Mouse (Mus musculus) forebrain, embryonic 14.5 days (tissue): ENCODE results near the gene Gm20388. TPM values are rescaled to one million over a fixed set of nuclear protein-coding genes. Genes with fewer than 3 reads are reported as not detected.
A peak's percentile ranks its signal among the peaks of the same experiment; 100 is the strongest.

ENCODE experiments used
- ATAC-seq: fragments of 200-750 bp; cut with Nextera tagmentation; 2 replicates; pipeline ENCODE4 v1.8.0; 2017; ENCODE audit warnings: mild to moderate bottlenecking, moderate library complexity
- DNase-seq: peaks from one replicate; pipeline ENCODE4 v3.0.0-alpha.2; 2015; ENCODE audit warnings: low spot score
- H3K27ac ChIP-seq: fragments of 300-500 bp; sonication (generic); 2 replicates; pipeline ENCODE4 v1.5.1; 2014; ENCODE audit warnings: low read depth, mild to moderate bottlenecking, control low read depth, low read length, moderate library complexity
- H3K27me3 ChIP-seq: fragments of 300-500 bp; sonication (generic); replicated peaks from 2 replicates; pipeline ENCODE4 v1.6.1; 2014; ENCODE audit warnings: low read length, control low read depth, mixed read lengths; ENCODE audit not compliant: control insufficient read depth, insufficient read depth
- H3K36me3 ChIP-seq: fragments of 300-500 bp; sonication (generic); 2 replicates; pipeline ENCODE4 v1.6.1; 2014; ENCODE audit warnings: low read length, control low read depth; ENCODE audit not compliant: control insufficient read depth, insufficient read depth
- H3K4me1 ChIP-seq: fragments of 300-500 bp; sonication (generic); 2 replicates; pipeline ENCODE4 v1.6.1; 2014; ENCODE audit warnings: antibody characterized with exemption, low read length, control low read depth; ENCODE audit not compliant: control insufficient read depth, insufficient read depth
- H3K4me2 ChIP-seq: fragments of 300-500 bp; sonication (generic); 2 replicates; pipeline ENCODE4 v1.6.1; 2014; ENCODE audit warnings: mild to moderate bottlenecking, control low read depth, low read length
- H3K4me3 ChIP-seq: fragments of 300-500 bp; sonication (generic); 2 replicates; pipeline ENCODE4 v1.5.1; 2014; ENCODE audit warnings: low read depth, low read length, control low read depth
- H3K9ac ChIP-seq: fragments of 300-500 bp; sonication (generic); 2 replicates; pipeline ENCODE4 v1.6.1; 2014; ENCODE audit warnings: mild to moderate bottlenecking, low read length, control low read depth, moderate library complexity
- H3K9me3 ChIP-seq: fragments of 300-500 bp; sonication (generic); replicated peaks from 2 replicates; pipeline ENCODE4 v1.6.1; 2016; ENCODE audit warnings: low read length, control low read depth, mixed read lengths; ENCODE audit not compliant: control insufficient read depth
- WGBS: fragments of 180-500 bp; shearing (Covaris S2); extraction: QIAGEN DNeasy Blood & Tissue Kit; methylation state at CpG from one replicate; pipeline ENCODE4 v1.1.7; 2014; 5-methylcytosine and 5-hydroxymethylcytosine counted together
- polyA plus RNA-seq: library from polyadenylated mRNA; unstranded; fragments of >200 nt; fragmentation: Nextera tagmentation; extraction: Ambion mirVana; gene quantifications from 2 replicates; pipeline ENCODE4 v1.2.1, GENCODE M21; 2014

The Gm20388 gene
- polyA plus RNA-seq, 1 experiment from 2014 or later = 7.4 TPM

DNA sequence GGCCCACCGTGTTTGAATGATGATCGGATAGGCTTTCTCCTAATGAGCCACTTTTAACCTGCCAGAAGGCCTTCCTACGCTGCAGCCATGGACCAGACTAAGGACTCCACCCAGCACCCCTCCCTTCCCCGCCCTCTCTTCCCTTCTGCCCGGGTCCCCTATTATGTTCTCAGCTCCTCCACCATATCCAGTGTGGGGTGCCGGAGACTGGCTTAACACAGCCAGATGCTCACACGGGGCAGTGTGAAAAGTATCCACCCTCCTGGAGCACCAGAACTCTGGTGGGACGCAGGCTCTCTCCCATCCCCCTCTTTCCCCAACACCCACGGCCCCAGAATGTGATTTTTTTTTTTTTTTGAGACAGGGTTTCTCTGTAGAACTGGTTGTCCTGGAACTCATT is 2662.9 kb downstream of the Gm20388 start:
- DNase-seq (no peak), ATAC-seq (no peak)
- H3K4me3 ChIP-seq = no peak overlapping the region
- peaks cover 17% of the 10 kb centered on the region for H3K4me1 ChIP-seq
- H3K9me3 ChIP-seq = no peaks in the 10 kb centered on the region
- H3K27ac ChIP-seq = no peak overlapping the region
- H3K4me2 ChIP-seq = no peak overlapping the region
- no peak overlapping the region for H3K9ac ChIP-seq
- peaks cover 36% of the 10 kb centered on the region for H3K36me3 ChIP-seq
- WGBS = 43% methylated on average over 9 of the region's 9 CpGs
- no peaks in the 10 kb centered on the region for H3K27me3 ChIP-seq

DNA sequence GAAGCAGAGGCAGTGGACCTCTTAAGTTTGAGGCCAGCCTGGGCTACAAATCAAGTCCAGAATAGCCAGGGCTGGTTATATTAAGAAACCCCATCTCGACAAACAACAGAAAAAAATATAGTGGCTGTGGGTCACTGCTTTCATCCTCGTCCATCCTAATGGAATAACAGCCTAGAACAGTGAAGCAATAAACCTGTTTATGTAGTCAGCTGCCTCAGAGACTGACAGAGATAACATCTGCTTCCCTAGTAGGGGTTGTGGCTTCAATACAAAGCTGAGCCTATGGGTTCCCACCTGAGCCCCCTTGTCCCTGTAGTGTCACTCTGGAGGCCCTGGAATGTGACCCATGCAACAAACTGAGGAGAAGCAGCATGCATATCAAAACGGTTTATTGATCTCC is 2663.6 kb downstream of the Gm20388 start:
- Histone ChIP-seq H3K9me3 (no peaks in the 10 kb centered on the region), H3K9ac (no peak overlapping the region), H3K36me3 (peaks cover 36% of the 10 kb centered on the region), H3K4me1 (peaks cover 16% of the 10 kb centered on the region), H3K27me3 (no peaks in the 10 kb centered on the region), H3K4me3 (no peak overlapping the region), H3K4me2 (no peak overlapping the region), H3K27ac (no peak overlapping the region)
- WGBS = 70% methylated on average over 3 of the region's 3 CpGs
- DNase-seq (no peak), ATAC-seq (no peak)

DNA sequence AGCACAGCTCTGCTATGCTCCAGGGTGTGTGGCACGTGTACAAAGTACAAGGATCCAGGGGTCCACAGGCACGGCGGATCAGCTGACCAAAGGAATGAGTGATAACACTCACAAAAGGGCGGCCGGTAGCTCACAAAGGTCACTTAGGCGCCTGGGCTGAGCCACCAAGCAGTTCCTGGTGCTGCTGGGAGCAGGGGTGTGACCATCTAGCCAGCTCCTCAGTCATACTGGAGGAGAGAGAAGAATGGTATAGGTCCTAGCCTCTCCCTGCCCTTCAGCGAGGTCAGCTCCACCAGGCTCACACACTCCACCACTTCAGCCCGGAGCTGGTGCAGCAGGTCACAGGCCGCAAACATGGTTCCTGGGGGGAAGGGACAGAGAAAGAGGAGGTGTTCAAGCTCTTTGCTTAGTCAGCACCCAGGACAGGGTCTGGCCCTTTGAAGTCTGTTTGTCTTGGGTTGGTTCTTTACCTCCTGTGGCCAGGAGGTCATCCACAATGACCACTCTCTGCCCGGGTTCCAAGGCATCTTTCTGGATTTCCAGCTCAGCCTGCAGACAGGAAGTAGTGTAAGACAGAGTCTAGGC is 2664.1 kb downstream of the Gm20388 start:
- no peak overlapping the region for H3K4me3 ChIP-seq
- no peaks in the 10 kb centered on the region for H3K9me3 ChIP-seq
- no peak for ATAC-seq
- peaks cover 15% of the 10 kb centered on the region for H3K4me1 ChIP-seq
- H3K36me3 ChIP-seq = peaks cover 36% of the 10 kb centered on the region
- no peak for DNase-seq
- no peaks in the 10 kb centered on the region for H3K27me3 ChIP-seq
- no peak overlapping the region for H3K9ac ChIP-seq
- H3K27ac ChIP-seq = no peak overlapping the region
- WGBS = 63% methylated on average over 10 of the region's 10 CpGs
- H3K4me2 ChIP-seq = no peak overlapping the region

DNA sequence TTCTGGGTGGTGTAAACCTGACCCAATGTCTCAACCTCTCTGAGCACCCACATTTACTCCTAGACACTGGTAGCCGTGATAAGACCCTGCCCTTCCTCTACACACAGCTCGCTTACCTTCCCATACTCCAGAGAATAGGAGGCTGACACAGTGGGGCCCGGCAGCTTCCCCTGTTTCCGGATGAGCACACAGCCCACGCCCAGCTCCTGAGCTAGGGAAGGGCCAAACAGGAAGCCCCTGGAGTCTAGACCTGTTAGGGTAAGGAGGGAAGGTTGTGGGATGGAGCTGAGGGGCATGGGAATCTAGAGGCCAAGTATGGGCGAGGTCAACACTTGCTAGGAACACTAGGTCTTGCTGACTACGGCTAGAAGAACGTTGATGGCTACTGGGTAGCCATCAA is 2664.6 kb downstream of the Gm20388 start:
- DNase-seq (no peak), ATAC-seq (no peak)
- Histone ChIP-seq H3K4me2 (peak overlapping the region; percentile 83), H3K4me3 (no peak overlapping the region), H3K9ac (no peak overlapping the region), H3K36me3 (peaks cover 30% of the 10 kb centered on the region), H3K9me3 (no peaks in the 10 kb centered on the region), H3K27me3 (no peaks in the 10 kb centered on the region), H3K27ac (no peak overlapping the region), H3K4me1 (peaks cover 15% of the 10 kb centered on the region)
- WGBS = 83% methylated on average over 8 of the region's 8 CpGs

DNA sequence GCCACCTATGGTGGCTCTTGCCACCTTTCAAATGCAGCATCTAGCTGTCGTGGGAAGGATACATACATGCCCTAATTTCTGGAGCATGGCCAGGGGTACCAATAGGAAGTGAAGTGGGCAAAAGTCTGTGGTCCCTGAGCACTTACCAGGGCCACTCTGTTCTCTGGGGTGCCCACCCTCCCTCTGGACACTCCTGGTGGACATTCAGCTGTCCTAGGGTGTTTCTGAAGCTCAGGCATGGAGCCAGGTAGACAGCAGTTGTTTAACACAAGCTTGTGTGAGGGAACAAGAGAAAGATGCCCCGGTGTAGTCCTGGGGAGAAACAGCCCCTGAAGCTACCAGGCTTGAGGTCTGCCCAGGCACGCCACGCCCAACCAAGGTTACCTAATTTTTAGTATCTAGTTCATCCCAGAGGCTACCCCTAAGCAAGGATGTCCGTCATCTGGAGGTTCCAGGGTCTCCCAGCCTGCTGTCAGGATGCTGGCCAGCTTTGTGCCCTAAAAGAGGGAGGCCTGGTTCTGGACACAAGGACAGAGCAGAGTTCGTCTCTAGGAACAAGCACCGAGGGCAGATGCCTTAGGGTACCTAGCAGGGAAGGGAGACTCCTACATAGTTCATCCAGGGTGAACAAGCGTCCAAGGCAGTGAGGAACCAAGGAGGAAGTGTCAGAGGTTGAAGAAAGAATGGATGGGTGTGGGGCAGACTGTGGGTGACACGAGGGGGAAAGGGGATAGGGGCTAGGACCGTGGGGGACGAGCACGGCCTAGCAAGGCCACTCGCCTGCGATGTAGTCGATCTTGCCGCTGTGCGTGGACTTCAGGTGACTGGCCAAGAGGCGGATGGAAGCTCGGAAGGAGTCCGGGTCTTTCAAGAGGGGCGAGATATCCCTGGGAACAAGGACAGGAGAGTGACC is 2665.3 kb downstream of the Gm20388 start:
- no peak for DNase-seq
- H3K9me3 ChIP-seq = no peaks in the 10 kb centered on the region
- no peaks in the 10 kb centered on the region for H3K27me3 ChIP-seq
- H3K27ac ChIP-seq = peak overlapping the region; percentile 50; the same call in 1 of the 2 replicates
- peak overlapping the region; percentile 51 for H3K4me3 ChIP-seq
- ATAC-seq = peak; percentile 35
- H3K36me3 ChIP-seq = peaks cover 25% of the 10 kb centered on the region
- 18% methylated on average over 21 of the region's 21 CpGs for WGBS
- peaks cover 15% of the 10 kb centered on the region for H3K4me1 ChIP-seq
- H3K9ac ChIP-seq = peak overlapping the region; percentile 82
- H3K4me2 ChIP-seq = peak overlapping the region; percentile 83

DNA sequence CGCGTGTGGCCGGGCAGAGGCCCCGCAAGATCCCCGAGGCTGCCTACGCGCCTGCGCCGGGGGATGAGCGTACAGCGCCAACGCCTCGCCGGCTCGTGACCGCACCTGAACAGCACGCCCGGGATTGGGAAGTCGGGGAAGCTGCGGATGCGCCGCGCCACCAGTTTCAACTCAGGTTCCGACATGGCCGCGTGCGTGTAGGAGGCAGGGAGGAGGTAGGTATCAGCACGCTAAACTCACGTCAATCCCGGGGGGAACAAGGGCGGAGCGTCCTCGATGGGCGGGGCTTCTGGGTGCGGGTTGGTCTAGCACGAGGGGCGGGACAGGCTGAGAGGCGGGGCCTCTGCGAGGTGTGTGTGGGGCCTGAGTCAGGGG is 2666.0 kb downstream of the Gm20388 start, which contains the start of gene Aprt:
Gene Aprt (minus strand): TSS at position 262 of the 375 bp plus-strand sequence.
- H3K9me3 ChIP-seq = no peaks in the 10 kb centered on the region
- H3K27ac ChIP-seq = peak within 1 kb of the TSS; percentile 50; the same call in 1 of the 2 replicates
- no peaks in the 10 kb centered on the region for H3K27me3 ChIP-seq
- WGBS = under 1% methylated on average over 39 of the region's 39 CpGs
- H3K4me3 ChIP-seq = peak within 1 kb of the TSS; percentile 51
- DNase-seq (peak; percentile 95), ATAC-seq (peak; percentile 94)
- peak within 1 kb of the TSS; percentile 83 for H3K4me2 ChIP-seq
- peak within 1 kb of the TSS; percentile 82 for H3K9ac ChIP-seq
- peaks cover 18% of the 10 kb centered on the region for H3K36me3 ChIP-seq
- H3K4me1 ChIP-seq = peaks cover 15% of the 10 kb centered on the region

DNA sequence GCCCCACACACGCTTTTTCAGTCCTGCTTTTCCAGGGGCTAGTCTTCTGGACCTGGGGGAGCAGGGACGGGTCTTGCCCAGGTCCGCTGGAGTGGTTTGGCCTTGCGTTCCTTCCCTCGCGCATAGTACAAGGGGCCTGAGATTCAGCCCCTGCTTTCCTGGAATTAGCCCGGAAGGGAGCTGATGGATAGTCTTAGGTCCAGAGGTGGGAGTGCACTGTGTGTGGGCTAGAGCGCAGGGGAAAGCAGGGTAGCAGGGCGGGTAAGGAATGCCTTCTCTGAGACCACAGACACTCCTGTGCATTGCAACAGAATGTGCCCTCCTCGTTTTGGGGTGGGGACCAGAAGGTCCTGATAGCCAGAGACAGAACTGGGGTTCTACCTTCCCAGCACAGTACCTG is 2666.5 kb downstream of the Gm20388 start:
- peaks cover 15% of the 10 kb centered on the region for H3K4me1 ChIP-seq
- peak overlapping the region; percentile 83 for H3K4me2 ChIP-seq
- peaks cover 13% of the 10 kb centered on the region for H3K36me3 ChIP-seq
- H3K27me3 ChIP-seq = no peaks in the 10 kb centered on the region
- peak overlapping the region; percentile 14; the same call in 1 of the 2 replicates for H3K27ac ChIP-seq
- DNase-seq = no peak
- peak overlapping the region; percentile 51 for H3K4me3 ChIP-seq
- ATAC-seq = peak; percentile 30
- no peaks in the 10 kb centered on the region for H3K9me3 ChIP-seq
- H3K9ac ChIP-seq = peak overlapping the region; percentile 82
- 44% methylated on average over 10 of the region's 10 CpGs for WGBS

DNA sequence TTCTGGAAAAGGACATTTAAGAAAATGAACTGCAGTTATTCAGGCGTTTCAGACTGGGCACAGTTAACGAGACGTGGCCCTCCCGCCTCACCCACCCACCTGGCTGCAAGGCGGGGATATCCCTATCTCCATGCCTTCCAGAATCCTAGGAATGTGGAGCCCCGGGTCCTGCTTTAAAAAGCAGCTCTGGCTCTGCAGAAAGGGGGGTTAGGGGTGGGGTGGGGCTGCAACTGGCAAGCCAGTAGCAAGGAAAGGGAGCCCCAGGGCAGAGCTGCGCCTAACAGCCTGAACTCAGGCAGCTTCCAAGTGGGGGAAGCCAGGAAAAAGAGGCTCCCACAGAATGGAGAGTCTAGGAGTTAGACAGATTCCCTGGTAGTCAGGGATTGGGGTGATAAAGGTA is 2668.6 kb downstream of the Gm20388 start:
- WGBS = 20% methylated on average over 7 of the region's 7 CpGs
- 0 out of 2 replicates have a peak overlapping the region, but pooled peaks have one; percentile 17 for H3K9ac ChIP-seq

DNA sequence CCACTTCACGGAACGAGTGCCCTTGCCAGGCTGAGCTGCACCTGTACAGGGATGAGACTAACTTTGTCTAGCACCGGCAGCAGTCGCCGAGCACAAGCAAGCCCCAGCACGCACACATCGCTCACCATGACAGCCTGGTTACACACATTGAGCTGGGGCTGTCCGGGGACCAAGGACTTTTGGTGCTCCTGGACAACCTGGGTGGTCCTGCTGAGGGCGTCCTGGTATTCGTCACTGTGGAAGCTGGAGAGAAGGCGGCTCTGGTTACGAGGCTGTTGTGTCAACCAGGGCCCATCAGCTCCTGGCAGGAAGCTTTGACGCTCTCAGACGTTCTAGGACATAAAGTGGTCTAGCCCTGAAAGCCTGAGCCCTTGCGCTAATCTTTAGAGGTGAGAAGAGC is 2670.3 kb downstream of the Gm20388 start:
- ATAC-seq (no peak), DNase-seq (no peak)
- H3K9ac ChIP-seq = no peak overlapping the region
- H3K9me3 ChIP-seq = no peaks in the 10 kb centered on the region
- WGBS = 78% methylated on average over 14 of the region's 15 CpGs
- H3K4me1 ChIP-seq = peaks cover 11% of the 10 kb centered on the region
- no peaks in the 10 kb centered on the region for H3K27me3 ChIP-seq
- H3K27ac ChIP-seq = no peak overlapping the region
- H3K4me2 ChIP-seq = no peak overlapping the region
- no peak overlapping the region for H3K4me3 ChIP-seq
- H3K36me3 ChIP-seq = no peaks in the 10 kb centered on the region

More for the DNA sequence above, 2668.6 kb downstream of the Gm20388 start:
- ATAC-seq (no peak), DNase-seq (no peak)
- 0 out of 2 replicates have a peak, but pooled peaks cover 6% of the 10 kb centered on the region for H3K36me3 ChIP-seq
- H3K9me3 ChIP-seq = no peaks in the 10 kb centered on the region
- H3K4me3 ChIP-seq = no peak overlapping the region
- H3K27me3 ChIP-seq = no peaks in the 10 kb centered on the region
- H3K4me2 ChIP-seq = no peak overlapping the region
- H3K4me1 ChIP-seq = peaks cover 15% of the 10 kb centered on the region
- H3K27ac ChIP-seq = no peak overlapping the region
